Mouse (Mus musculus) Muller cell, postnatal 12 days (primary cell): ENCODE measurements at regions not wholly inside any gene's neighbourhood (a gene's known extent, or its start where the extent isn't known, plus 50 kb on each side); places are given as distances from the start of the nearest gene placed in this dataset.

Experiments used
- DNase-seq: peaks from one replicate; pipeline ENCODE4 v3.0.0-alpha.2; 2015; ENCODE audit errors: inconsistent ontology term

GRCm38 (mm10) chr8:35935034-35935433 is 169.4 kb downstream of the Gm19410 start:
- peak; percentile 47 for DNase-seq

GRCm38 (mm10) chr8:35939199-35939598 is 173.6 kb downstream of the Gm19410 start:
- no peak for DNase-seq

GRCm38 (mm10) chr8:35942515-35942914 is 176.9 kb downstream of the Gm19410 start:
- DNase-seq, result no peak

GRCm38 (mm10) chr8:35943686-35944085 is 178.1 kb downstream of the Gm19410 start:
- DNase-seq, result no peak

GRCm38 (mm10) chr8:35944461-35944860 is 178.9 kb downstream of the Gm19410 start:
- DNase-seq, result no peak

- DNase-seq, result no peak
Measured at GRCm38 (mm10) chr8:35946539-35946940, 180.9 kb downstream of the Gm19410 start.

GRCm38 (mm10) chr8:35948146-35948545 is 182.6 kb downstream of the Gm19410 start:
- DNase-seq, result no peak

- no peak for DNase-seq
Measured at GRCm38 (mm10) chr8:35948751-35949183, 183.2 kb downstream of the Gm19410 start.

- no peak for DNase-seq
Measured at GRCm38 (mm10) chr8:35955506-35955905, 189.9 kb downstream of the Gm19410 start.

GRCm38 (mm10) chr8:35956319-35956718 is 190.7 kb downstream of the Gm19410 start:
- DNase-seq, result no peak

GRCm38 (mm10) chr8:35959201-35959600 is 193.6 kb downstream of the Gm19410 start:
- no peak for DNase-seq

- no peak for DNase-seq
Measured at GRCm38 (mm10) chr8:35960867-35961614, 195.5 kb downstream of the Gm19410 start.

- peak; percentile 27 for DNase-seq
Measured at GRCm38 (mm10) chr8:35961615-35962220, 196.1 kb downstream of the Gm19410 start.

- no peak for DNase-seq
Measured at GRCm38 (mm10) chr8:35964932-35965331, 199.3 kb downstream of the Gm19410 start.

GRCm38 (mm10) chr8:35968341-35968740 is 202.8 kb downstream of the Gm19410 start:
- no peak for DNase-seq

- no peak for DNase-seq
Measured at GRCm38 (mm10) chr8:35971082-35971481, 205.5 kb downstream of the Gm19410 start.

- peak; percentile 64 for DNase-seq
Measured at GRCm38 (mm10) chr8:35974323-35975029, 208.9 kb downstream of the Gm19410 start.

- DNase-seq, result no peak
Measured at GRCm38 (mm10) chr8:35979638-35980255, 214.2 kb downstream of the Gm19410 start.

- no peak for DNase-seq
Measured at GRCm38 (mm10) chr8:35983083-35983482, 217.5 kb downstream of the Gm19410 start.

GRCm38 (mm10) chr8:35985152-35985689 is 219.6 kb downstream of the Gm19410 start:
- DNase-seq, result peak; percentile 43

GRCm38 (mm10) chr8:35987327-35987726 is 221.7 kb downstream of the Gm19410 start:
- no peak for DNase-seq

- no peak for DNase-seq
Measured at GRCm38 (mm10) chr8:35991013-35991412, 225.4 kb downstream of the Gm19410 start.
